Mouse (Mus musculus): ENCODE measurements at regions not wholly inside any gene's neighbourhood (a gene's known extent, or its start where the extent isn't known, plus 50 kb on each side); places are given as distances from the start of the nearest gene placed in this dataset.
A peak's percentile ranks its signal among the peaks of the same experiment; 100 is the strongest.

DNA sequence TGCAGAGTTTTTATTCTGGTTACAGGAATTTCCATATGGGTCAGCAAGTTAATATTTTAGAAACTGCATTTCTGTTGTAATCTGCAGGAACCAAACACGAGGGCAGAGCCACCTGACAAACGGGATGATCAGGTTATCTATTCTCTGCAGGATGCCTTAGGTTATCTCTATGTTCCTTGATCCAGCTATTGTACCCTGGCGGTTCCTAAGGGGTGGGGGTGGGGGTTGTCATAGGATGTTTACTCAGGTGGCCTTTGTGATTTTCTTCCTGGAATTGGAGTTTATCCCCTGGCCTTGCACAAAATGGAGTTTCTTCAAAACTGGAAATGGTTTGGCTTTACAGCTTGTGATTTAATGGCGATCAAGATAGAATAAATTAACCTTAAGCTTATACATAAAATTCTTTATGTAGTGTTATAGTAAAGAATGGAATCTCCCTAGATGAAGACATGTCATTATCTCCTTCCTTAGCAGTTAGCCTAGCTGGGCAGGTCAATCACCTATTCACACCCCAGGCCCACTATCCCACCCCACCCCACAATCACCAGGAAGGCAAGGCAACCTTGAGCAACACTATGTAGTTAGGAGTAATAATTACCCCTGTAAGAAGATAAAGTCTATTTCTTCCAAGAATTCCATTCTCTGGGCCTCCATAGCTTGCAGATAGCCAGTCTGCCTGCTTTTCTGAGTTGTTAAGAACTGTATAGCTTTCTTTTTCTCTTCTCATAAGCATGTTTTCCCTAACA is 192.3 kb upstream of the B430218F22Rik start:
- no peak for DNase-seq

- DNase-seq, result no peak
These were observed 178.3 kb upstream of the B430218F22Rik start for GRCm38 (mm10) chr13:118208146-118208545.

DNA sequence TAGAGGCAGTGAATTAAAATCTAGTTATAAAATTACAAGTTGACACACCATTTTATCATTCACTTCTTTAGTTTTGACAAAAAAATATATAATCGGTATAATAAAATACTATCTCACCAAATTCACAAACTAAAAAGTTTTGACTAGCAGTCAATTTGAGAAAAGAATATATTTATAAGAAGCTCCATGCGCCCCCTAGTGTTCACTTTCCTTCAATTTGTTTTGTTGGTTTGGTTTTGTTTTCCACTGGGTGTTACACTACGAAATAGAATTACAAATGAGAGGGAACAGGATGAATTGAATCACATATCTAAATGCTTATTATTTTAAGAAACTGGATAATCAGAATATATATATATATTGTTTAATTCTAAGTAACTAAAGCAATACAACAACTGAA is 159.1 kb upstream of the B430218F22Rik start:
- peak; percentile 75 for DNase-seq

DNA sequence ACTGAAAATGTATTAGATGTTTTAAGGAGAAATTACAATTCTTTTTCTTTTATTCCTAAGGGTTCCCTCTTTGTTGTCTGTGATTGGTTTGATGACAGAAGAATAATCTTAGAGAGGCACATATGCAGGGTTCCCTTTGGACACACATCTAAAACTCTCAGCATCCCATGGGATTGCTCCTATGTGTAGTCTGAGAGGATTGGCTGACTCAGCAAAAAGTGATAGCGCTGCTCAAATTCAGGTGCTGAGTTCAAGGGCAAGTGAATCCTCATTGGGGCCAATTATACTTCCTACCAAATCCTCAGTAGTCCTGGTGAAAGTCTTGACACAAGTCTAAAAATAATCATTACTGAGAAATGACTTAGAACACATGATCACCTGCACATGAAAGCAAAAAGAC is 148.5 kb upstream of the B430218F22Rik start:
- DNase-seq, result no peak

- DNase-seq, result no peak
These were observed 141.8 kb upstream of the B430218F22Rik start for GRCm38 (mm10) chr13:118244680-118245079.

DNA sequence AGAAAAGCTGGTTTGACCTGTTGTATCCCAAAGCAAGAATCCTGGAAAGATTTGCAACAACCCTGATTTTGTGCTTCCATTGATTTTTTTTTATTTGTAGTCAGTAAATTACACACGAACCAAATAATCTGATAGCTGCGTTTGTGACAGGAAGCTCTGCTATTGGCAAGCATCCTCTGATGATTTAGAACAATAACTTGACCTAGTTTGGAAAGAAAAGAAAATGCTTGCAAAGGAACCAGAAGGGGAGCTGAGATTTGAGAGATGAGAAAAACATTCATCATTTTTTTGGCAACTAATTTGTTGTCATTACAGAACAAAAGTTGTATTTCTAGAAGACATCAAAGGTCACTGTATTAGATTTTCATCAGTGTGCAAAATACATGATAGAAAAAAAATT is 140.9 kb upstream of the B430218F22Rik start:
- DNase-seq, result peak; percentile 5

DNA sequence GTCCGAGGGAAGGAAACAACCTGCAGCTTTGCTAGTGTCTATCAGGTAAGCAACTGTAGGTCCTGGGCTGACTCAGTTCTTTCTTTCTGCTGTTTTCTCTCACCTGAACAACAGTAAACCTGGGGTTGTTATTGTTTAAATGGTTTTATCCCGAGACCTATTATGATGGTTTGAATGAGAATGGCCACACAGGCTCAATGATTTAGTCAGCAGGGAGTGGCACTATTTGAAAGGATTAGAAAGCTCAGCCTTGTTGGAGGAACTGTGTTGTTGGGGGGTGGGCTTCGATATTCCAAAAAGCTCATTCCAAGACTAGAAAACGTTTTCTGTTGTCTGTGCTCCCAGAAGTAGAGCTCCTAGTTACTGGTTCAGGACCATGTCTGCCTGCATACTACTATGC is 126.8 kb upstream of the B430218F22Rik start:
- DNase-seq, result no peak

GRCm38 (mm10) chr13:118262971-118263370 is 123.5 kb upstream of the B430218F22Rik start:
- DNase-seq, result no peak

DNA sequence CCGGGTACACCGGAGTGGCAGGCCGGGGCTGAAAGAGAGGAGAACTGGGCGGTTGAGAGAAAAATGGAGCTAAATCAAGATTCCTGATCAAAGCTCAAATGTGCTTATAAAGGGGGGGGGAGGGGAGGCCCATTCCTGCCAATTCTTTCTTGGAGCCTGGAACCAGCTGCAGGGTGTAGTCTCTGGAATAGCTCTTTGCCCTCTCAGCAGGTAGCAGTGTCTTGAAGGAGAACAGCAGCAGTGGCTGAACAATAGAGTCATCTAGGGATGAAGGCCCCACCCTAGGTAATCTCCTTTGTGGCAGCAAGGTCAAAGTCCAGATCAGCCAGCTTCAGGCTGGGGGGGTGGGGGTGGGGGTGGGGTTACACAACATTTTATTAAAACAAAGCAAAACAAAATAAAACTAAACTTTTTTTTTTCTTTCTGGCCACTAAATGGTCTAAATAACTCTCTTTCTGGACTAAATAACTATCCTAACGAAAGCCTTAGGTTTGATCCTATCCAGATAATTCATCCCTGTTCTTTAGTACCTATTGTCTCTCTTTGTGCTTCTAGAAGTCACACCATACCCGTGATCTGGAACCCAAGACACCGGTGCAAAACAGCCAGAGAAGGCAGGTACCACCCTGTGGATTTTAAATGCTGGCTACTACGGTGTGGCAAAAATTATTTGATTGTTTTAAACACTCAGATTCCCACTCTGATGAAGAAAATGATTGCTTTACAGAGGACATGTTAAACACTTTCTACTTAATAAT is 120.5 kb upstream of the B430218F22Rik start:
- no peak for DNase-seq

DNA sequence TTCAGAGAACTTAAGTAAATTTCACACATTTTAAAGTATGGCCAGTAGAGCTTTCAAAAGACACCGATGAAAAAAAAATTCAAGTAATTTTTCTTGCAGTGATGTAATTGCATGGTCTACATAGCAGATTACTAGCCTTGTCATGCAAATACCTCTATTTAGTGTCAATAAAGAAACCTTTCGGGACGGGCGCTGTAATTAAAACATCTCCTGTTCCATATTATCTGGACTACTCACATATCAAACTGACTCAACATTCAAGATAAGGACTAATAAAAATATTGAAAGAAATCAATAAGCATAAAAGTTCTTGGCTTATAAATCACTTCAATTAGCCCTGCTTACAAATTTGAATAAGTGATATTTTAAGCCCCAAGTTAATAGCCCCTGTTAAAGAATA is 113.5 kb upstream of the B430218F22Rik start:
- no peak for DNase-seq

- DNase-seq, result no peak
These were observed 105.5 kb upstream of the B430218F22Rik start for GRCm38 (mm10) chr13:118280956-118281355.

- DNase-seq, result no peak
These were observed 92.7 kb upstream of the B430218F22Rik start for GRCm38 (mm10) chr13:118293728-118294127.

DNA sequence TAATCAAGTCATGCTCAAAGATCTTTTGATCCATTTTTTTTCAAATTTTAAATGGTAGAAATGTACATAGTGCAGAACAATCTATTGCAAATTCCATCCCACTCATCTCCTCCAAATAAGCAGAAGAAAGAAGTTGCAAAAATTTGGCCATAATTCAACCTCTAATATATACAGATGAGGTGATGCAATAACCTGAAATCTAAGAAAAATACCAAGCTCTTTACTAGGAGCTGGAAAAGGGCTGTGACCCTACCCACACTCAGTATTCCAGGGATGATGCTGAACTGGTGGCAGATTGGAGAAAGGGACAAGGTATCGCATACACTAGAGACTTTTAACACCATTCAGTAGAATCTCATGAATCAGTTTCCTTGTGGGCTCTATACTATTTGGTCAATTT is 76.3 kb upstream of the B430218F22Rik start:
- DNase-seq, result no peak

- no peak for DNase-seq
These were observed 72.8 kb upstream of the B430218F22Rik start for GRCm38 (mm10) chr13:118313676-118314075.

Measured in cerebellum, adult 9-10 months (tissue).